Mouse (Mus musculus): ENCODE data around the gene Rptor.

The Rptor gene

GRCm38 (mm10) chr11:119602763-119603526 lies at the start of gene Rptor:
TSS of gene Rptor (plus strand) at chr11:119602905.
- peak; percentile 54 for DNase-seq (ENCODE audit: extremely low read depth, low read depth, low spot score)

- DNase-seq (ENCODE audit: extremely low read depth, low read depth, low spot score), result no peak
Observed at GRCm38 (mm10) chr11:119554706-119555105, 48.0 kb upstream of the Rptor start.

GRCm38 (mm10) chr11:119555170-119555569 lies 47.5 kb upstream of the Rptor start:
- DNase-seq (ENCODE audit: extremely low read depth, low read depth, low spot score), result no peak

GRCm38 (mm10) chr11:119557940-119558869 lies 44.5 kb upstream of the Rptor start:
- DNase-seq (ENCODE audit: extremely low read depth, low read depth, low spot score), result peak; percentile 37

- DNase-seq (ENCODE audit: extremely low read depth, low read depth, low spot score), result peak; percentile 50
Observed at GRCm38 (mm10) chr11:119558870-119559610, 43.7 kb upstream of the Rptor start.

GRCm38 (mm10) chr11:119562286-119562685 lies 40.4 kb upstream of the Rptor start:
- no peak for DNase-seq (ENCODE audit: extremely low read depth, low read depth, low spot score)

GRCm38 (mm10) chr11:119563166-119563565 lies 39.5 kb upstream of the Rptor start:
- DNase-seq (ENCODE audit: extremely low read depth, low read depth, low spot score), result no peak

- no peak for DNase-seq (ENCODE audit: extremely low read depth, low read depth, low spot score)
Observed at GRCm38 (mm10) chr11:119564383-119564782, 38.3 kb upstream of the Rptor start.

- DNase-seq (ENCODE audit: extremely low read depth, low read depth, low spot score), result no peak
Observed at GRCm38 (mm10) chr11:119565021-119565420, 37.7 kb upstream of the Rptor start.

GRCm38 (mm10) chr11:119565684-119566083 lies 37.0 kb upstream of the Rptor start:
- DNase-seq (ENCODE audit: extremely low read depth, low read depth, low spot score), result no peak

GRCm38 (mm10) chr11:119566188-119566587 lies 36.5 kb upstream of the Rptor start:
- DNase-seq (ENCODE audit: extremely low read depth, low read depth, low spot score), result no peak

- DNase-seq (ENCODE audit: extremely low read depth, low read depth, low spot score), result no peak
Observed at GRCm38 (mm10) chr11:119572316-119573010, 30.2 kb upstream of the Rptor start.

- no peak for DNase-seq (ENCODE audit: extremely low read depth, low read depth, low spot score)
Observed at GRCm38 (mm10) chr11:119576855-119577254, 25.9 kb upstream of the Rptor start.

GRCm38 (mm10) chr11:119577721-119578120 lies 25.0 kb upstream of the Rptor start:
- no peak for DNase-seq (ENCODE audit: extremely low read depth, low read depth, low spot score)

- no peak for DNase-seq (ENCODE audit: extremely low read depth, low read depth, low spot score)
Observed at GRCm38 (mm10) chr11:119586511-119586910, 16.2 kb upstream of the Rptor start.

- no peak for DNase-seq (ENCODE audit: extremely low read depth, low read depth, low spot score)
Observed at GRCm38 (mm10) chr11:119587112-119587511, 15.6 kb upstream of the Rptor start.

GRCm38 (mm10) chr11:119589242-119589641 lies 13.5 kb upstream of the Rptor start:
- no peak for DNase-seq (ENCODE audit: extremely low read depth, low read depth, low spot score)

GRCm38 (mm10) chr11:119593966-119594365 lies 8.7 kb upstream of the Rptor start:
- no peak for DNase-seq (ENCODE audit: extremely low read depth, low read depth, low spot score)

- no peak for DNase-seq (ENCODE audit: extremely low read depth, low read depth, low spot score)
Observed at GRCm38 (mm10) chr11:119598856-119599255, 3.8 kb upstream of the Rptor start.

GRCm38 (mm10) chr11:119600286-119600685 lies 2.4 kb upstream of the Rptor start:
- DNase-seq (ENCODE audit: extremely low read depth, low read depth, low spot score), result no peak

All from fat pad, adult 2 months (tissue).